10 mouse cellular contexts compared by ENCODE assay signal in the genomic region with DNA sequence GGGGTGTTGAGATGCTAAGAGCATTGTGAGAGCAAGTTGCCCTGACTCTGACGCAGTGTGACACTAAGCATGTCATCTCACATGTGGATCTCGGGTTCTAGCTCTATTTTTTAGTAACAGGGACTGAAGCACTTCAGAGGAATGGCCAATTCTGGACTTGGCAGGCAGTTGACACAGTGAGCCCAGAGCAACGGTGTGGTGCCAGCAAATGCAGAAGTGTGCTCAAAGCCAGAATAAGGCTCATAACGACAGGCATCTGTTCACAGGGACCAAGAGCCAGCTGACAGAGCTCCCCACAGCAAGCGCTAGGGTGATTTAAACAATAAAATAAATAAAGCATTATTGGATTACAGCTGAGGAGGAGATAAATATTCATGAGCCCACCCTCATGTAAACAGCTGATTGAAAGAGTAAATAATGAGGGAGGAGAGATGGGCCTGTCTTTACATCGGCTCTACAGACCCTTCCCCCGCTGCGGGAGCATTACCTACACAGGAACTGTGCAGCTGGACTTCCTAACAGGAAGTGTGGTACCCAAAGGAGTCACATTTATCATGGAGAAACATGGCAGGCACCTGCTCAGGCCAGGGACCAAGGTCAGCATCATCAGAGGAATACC.
DNase-seq lines count a peak whose midpoint lies in the region; ATAC-seq and TF ChIP-seq lines count a peak whose summit lies in the region.
"Had no signal": no experiment of that assay in that cellular context is flagged by ENCODE, and none has a peak within 500 bp of the region (broad histone marks: within the 10 kb centered on the region; RNA-seq: fewer than 3 reads in every experiment).

No protein-coding gene starts in this region.

- 32% methylated on average over 8 of the region's 8 CpGs for WGBS in lung, embryonic 14.5 days
- WGBS in lung, postnatal 0 days, result 31% methylated on average over 8 of the region's 8 CpGs
- WGBS in forebrain, embryonic 13.5 days, result 26% methylated on average over 8 of the region's 8 CpGs
- 36% methylated on average over 8 of the region's 8 CpGs for WGBS in hindbrain, embryonic 12.5 days
- 26% methylated on average over 8 of the region's 8 CpGs for WGBS in midbrain, embryonic 16.5 days
- WGBS in intestine, postnatal 0 days, result 42% methylated on average over 8 of the region's 8 CpGs

- H3K9ac ChIP-seq in lung, embryonic 14.5 days, result no peak overlapping the region
- no peak overlapping the region for H3K9ac ChIP-seq in lung, postnatal 0 days (replicated peaks; ENCODE audit: low read depth)
- no peak overlapping the region for H3K9ac ChIP-seq in forebrain, embryonic 13.5 days
- no peak overlapping the region for H3K9ac ChIP-seq in hindbrain, embryonic 12.5 days
- H3K9ac ChIP-seq in midbrain, embryonic 16.5 days (ENCODE audit: low read depth, low read length), result no peak overlapping the region
- H3K9ac ChIP-seq in intestine, postnatal 0 days (ENCODE audit: low read depth, low read length), result no peak overlapping the region
- H3K9ac ChIP-seq: limb, embryonic 13.5 days had no signal

- no peak for ATAC-seq in lung, embryonic 14.5 days (ENCODE audit: insufficient read depth)
- ATAC-seq in lung, postnatal 0 days, result no peak
- peak; percentile 83 for ATAC-seq in forebrain, embryonic 13.5 days
- ATAC-seq in hindbrain, embryonic 12.5 days (ENCODE audit: low FRiP score), result peak; percentile 60
- ATAC-seq in midbrain, embryonic 16.5 days, result peak; percentile 72
- ATAC-seq in erythroid progenitor cell, adult 5-6 weeks (replicated peaks; ENCODE audit: low FRiP score, poor library complexity, severe bottlenecking), result no peak
- ATAC-seq in intestine, postnatal 0 days, result no peak

- DNase-seq in lung, embryonic 14.5 days, result peak; percentile 40
- DNase-seq in lung, postnatal 0 days (ENCODE audit: low spot score), result no peak
- DNase-seq in thymus, adult 18-20 months, result no peak

- no peaks in the 10 kb centered on the region for H3K9me3 ChIP-seq in lung, embryonic 14.5 days (ENCODE audit: low read depth, low read length)
- H3K9me3 ChIP-seq in lung, postnatal 0 days (ENCODE audit: low read length), result no peaks in the 10 kb centered on the region
- H3K9me3 ChIP-seq in forebrain, embryonic 13.5 days (replicated peaks), result no peaks in the 10 kb centered on the region
- H3K9me3 ChIP-seq in hindbrain, embryonic 12.5 days (replicated peaks), result no peaks in the 10 kb centered on the region
- H3K9me3 ChIP-seq in midbrain, embryonic 16.5 days (replicated peaks; ENCODE audit: control insufficient read depth, low read length, poor library complexity, severe bottlenecking), result no peaks in the 10 kb centered on the region
- no peaks in the 10 kb centered on the region for H3K9me3 ChIP-seq in intestine, postnatal 0 days (ENCODE audit: control insufficient read depth)
- H3K9me3 ChIP-seq: G1E; limb, embryonic 13.5 days had no signal

- H3K27me3 ChIP-seq in lung, embryonic 14.5 days (ENCODE audit: insufficient read depth, low read length), result no peaks in the 10 kb centered on the region
- no peaks in the 10 kb centered on the region for H3K27me3 ChIP-seq in lung, postnatal 0 days (replicated peaks; ENCODE audit: insufficient read depth, low read length)
- H3K27me3 ChIP-seq in forebrain, embryonic 13.5 days, result 0 out of 2 replicates have a peak, but pooled peaks cover 8% of the 10 kb centered on the region
- H3K27me3 ChIP-seq in hindbrain, embryonic 12.5 days, result no peaks in the 10 kb centered on the region
- H3K27me3 ChIP-seq in midbrain, embryonic 16.5 days (ENCODE audit: control insufficient read depth, insufficient read depth, low read depth, low read length), result no peaks in the 10 kb centered on the region
- no peaks in the 10 kb centered on the region for H3K27me3 ChIP-seq in intestine, postnatal 0 days (replicated peaks; ENCODE audit: control insufficient read depth, insufficient read depth, low read length)
- H3K27me3 ChIP-seq: limb, embryonic 13.5 days had no signal

- H3K4me3 ChIP-seq in lung, embryonic 14.5 days (ENCODE audit: low read depth, low read length), result no peak overlapping the region
- no peak overlapping the region for H3K4me3 ChIP-seq in lung, postnatal 0 days (ENCODE audit: low read depth, low read length)
- H3K4me3 ChIP-seq in forebrain, embryonic 13.5 days, result no peak overlapping the region
- no peak overlapping the region for H3K4me3 ChIP-seq in hindbrain, embryonic 12.5 days
- no peak overlapping the region for H3K4me3 ChIP-seq in midbrain, embryonic 16.5 days (ENCODE audit: low read depth, low read length)
- no peak overlapping the region for H3K4me3 ChIP-seq in intestine, postnatal 0 days (ENCODE audit: low read depth, low read length)
- H3K4me3 ChIP-seq: limb, embryonic 13.5 days had no signal

- TF ChIP-seq EP300 in lung, postnatal 0 days (IDR thresholded peaks at IDR 0.05), result no peak

- no peak overlapping the region for H3K4me2 ChIP-seq in lung, embryonic 14.5 days
- no peak overlapping the region for H3K4me2 ChIP-seq in lung, postnatal 0 days (replicated peaks; ENCODE audit: low read depth, low read length)
- no peak overlapping the region for H3K4me2 ChIP-seq in forebrain, embryonic 13.5 days
- no peak overlapping the region for H3K4me2 ChIP-seq in hindbrain, embryonic 12.5 days (replicated peaks)
- H3K4me2 ChIP-seq in midbrain, embryonic 16.5 days (ENCODE audit: low read length), result no peak overlapping the region
- H3K4me2 ChIP-seq in intestine, postnatal 0 days (replicated peaks; ENCODE audit: low read depth), result no peak overlapping the region
- H3K4me2 ChIP-seq: limb, embryonic 13.5 days had no signal

- H3K36me3 ChIP-seq in lung, embryonic 14.5 days (ENCODE audit: insufficient read depth), result no peaks in the 10 kb centered on the region
- no peaks in the 10 kb centered on the region for H3K36me3 ChIP-seq in lung, postnatal 0 days (ENCODE audit: insufficient read depth, low read length)
- H3K36me3 ChIP-seq in forebrain, embryonic 13.5 days (ENCODE audit: poor library complexity, severe bottlenecking), result no peaks in the 10 kb centered on the region
- H3K36me3 ChIP-seq in hindbrain, embryonic 12.5 days, result no peaks in the 10 kb centered on the region
- H3K36me3 ChIP-seq in midbrain, embryonic 16.5 days (ENCODE audit: control insufficient read depth, insufficient read depth, low read length), result no peaks in the 10 kb centered on the region
- H3K36me3 ChIP-seq in intestine, postnatal 0 days (ENCODE audit: control insufficient read depth, insufficient read depth), result no peaks in the 10 kb centered on the region
- H3K36me3 ChIP-seq: G1E; limb, embryonic 13.5 days had no signal

- peaks cover 10% of the 10 kb centered on the region; the same call in 1 of the 2 replicates for H3K4me1 ChIP-seq in lung, embryonic 14.5 days (ENCODE audit: insufficient read depth)
- H3K4me1 ChIP-seq in lung, postnatal 0 days (ENCODE audit: insufficient read depth, low read depth, low read length), result no peaks in the 10 kb centered on the region
- peaks cover 21% of the 10 kb centered on the region for H3K4me1 ChIP-seq in forebrain, embryonic 13.5 days
- peaks cover 29% of the 10 kb centered on the region for H3K4me1 ChIP-seq in hindbrain, embryonic 12.5 days
- peaks cover 8% of the 10 kb centered on the region for H3K4me1 ChIP-seq in midbrain, embryonic 16.5 days (ENCODE audit: control insufficient read depth, insufficient read depth, low read length)
- no peaks in the 10 kb centered on the region for H3K4me1 ChIP-seq in intestine, postnatal 0 days (replicated peaks; ENCODE audit: control insufficient read depth, insufficient read depth, low read length)

- H3K27ac ChIP-seq in lung, embryonic 14.5 days (ENCODE audit: low read depth), result no peak overlapping the region
- H3K27ac ChIP-seq in lung, postnatal 0 days (ENCODE audit: low read length), result no peak overlapping the region
- H3K27ac ChIP-seq in forebrain, embryonic 13.5 days, result peak overlapping the region; percentile 60
- H3K27ac ChIP-seq in hindbrain, embryonic 12.5 days, result peak overlapping the region; percentile 35; the same call in 1 of the 2 replicates
- H3K27ac ChIP-seq in midbrain, embryonic 16.5 days (ENCODE audit: low read length), result 0 out of 2 replicates have a peak overlapping the region, but pooled peaks have one; percentile 5
- no peak overlapping the region for H3K27ac ChIP-seq in intestine, postnatal 0 days (ENCODE audit: low read depth, low read length)
- H3K27ac ChIP-seq: limb, embryonic 13.5 days had no signal

- TF ChIP-seq CTCF in lung, embryonic 14.5 days (IDR thresholded peaks at IDR 0.05; ENCODE audit: low read depth), result no peak
- TF ChIP-seq CTCF in lung, postnatal 0 days (IDR thresholded peaks at IDR 0.05), result no peak
- TF ChIP-seq CTCF in intestine, postnatal 0 days (IDR thresholded peaks at IDR 0.05; ENCODE audit: low read depth), result no peak

Comparison
In these comparisons a context has a peak if more than half of its experiments do, and no peak if none do; other contexts are left out.
1. ATAC-seq: peak in forebrain, embryonic 13.5 days (single experiment), hindbrain, embryonic 12.5 days (single experiment) and midbrain, embryonic 16.5 days (single experiment); none in lung, embryonic 14.5 days (single experiment), lung, postnatal 0 days (single experiment), erythroid progenitor cell, adult 5-6 weeks (single experiment) and intestine, postnatal 0 days (single experiment).
2. H3K27ac ChIP-seq: peak in forebrain, embryonic 13.5 days (single experiment), hindbrain, embryonic 12.5 days (single experiment) and midbrain, embryonic 16.5 days (single experiment); none in lung, embryonic 14.5 days (single experiment), lung, postnatal 0 days (single experiment) and intestine, postnatal 0 days (single experiment).